Mouse (Mus musculus) stomach, embryonic 14.5 days (tissue): ENCODE measurements around the gene Accsl. TPM values are rescaled to one million over a fixed set of nuclear protein-coding genes. Genes with fewer than 3 reads are reported as not detected.

Experiments used
- ATAC-seq: fragments of 200-750 bp; cut with Nextera tagmentation; 2 replicates; pipeline ENCODE4 v1.8.0; 2017; ENCODE audit warnings: low read depth, moderate TSS enrichment; ENCODE audit not compliant: insufficient number of reproducible peaks, insufficient read depth, low FRiP score
- H3K27ac ChIP-seq: fragments of 300-500 bp; sonication (generic); 2 replicates; pipeline ENCODE4 v1.5.1; 2014; ENCODE audit warnings: mild to moderate bottlenecking, low read length, moderate library complexity, mixed read lengths
- H3K27me3 ChIP-seq: fragments of 300-500 bp; sonication (generic); 2 replicates; pipeline ENCODE4 v1.6.1; 2014; ENCODE audit warnings: low read length, control low read depth, mixed read lengths; ENCODE audit not compliant: control insufficient read depth, insufficient read depth
- H3K36me3 ChIP-seq: fragments of 300-500 bp; sonication (generic); 2 replicates; pipeline ENCODE4 v1.6.1; 2014; ENCODE audit warnings: mild to moderate bottlenecking, control low read depth, low read length, moderate library complexity, mixed read lengths; ENCODE audit not compliant: control insufficient read depth, insufficient read depth
- H3K4me1 ChIP-seq: fragments of 300-500 bp; sonication (generic); 2 replicates; pipeline ENCODE4 v1.6.1; 2014; ENCODE audit warnings: low read length, control low read depth, mixed read lengths; ENCODE audit not compliant: control insufficient read depth, insufficient read depth
- H3K4me2 ChIP-seq: fragments of 300-500 bp; sonication (generic); replicated peaks from 2 replicates; pipeline ENCODE4 v1.6.1; 2014; ENCODE audit warnings: low read depth, low read length, control low read depth
- H3K4me3 ChIP-seq: fragments of 300-500 bp; sonication (generic); 2 replicates; pipeline ENCODE4 v1.5.1; 2014; ENCODE audit warnings: low read depth, low read length, control low read depth
- H3K9ac ChIP-seq: fragments of 300-500 bp; sonication (generic); replicated peaks from 2 replicates; pipeline ENCODE4 v1.6.1; 2014; ENCODE audit warnings: low read depth, mild to moderate bottlenecking, control low read depth, low read length, moderate library complexity, mixed read lengths
- H3K9me3 ChIP-seq: fragments of 300-500 bp; sonication (generic); 2 replicates; pipeline ENCODE4 v1.6.1; 2016; ENCODE audit warnings: low read depth, low read length, control low read depth; ENCODE audit not compliant: control insufficient read depth
- WGBS: fragments of 180-500 bp; shearing (Covaris S2); extraction: QIAGEN DNeasy Blood & Tissue Kit; methylation state at CpG from one replicate; pipeline ENCODE4 v1.1.7; 2014; 5-methylcytosine and 5-hydroxymethylcytosine counted together
- polyA plus RNA-seq: library from polyadenylated mRNA; unstranded; fragments of >200 nt; fragmentation: Nextera tagmentation; extraction: Ambion mirVana; gene quantifications from 2 replicates; pipeline ENCODE4 v1.2.1, GENCODE M21; 2014

Accsl gene
- 0.51 TPM in 1 of 2 replicates, not detected in the other for polyA plus RNA-seq

GRCm38 (mm10) chr2:93869107-93869600 lies at the start of gene Accsl:
TSS of gene Accsl (minus strand) at chr2:93869157.
- H3K9ac ChIP-seq, result no peak within 1 kb of the TSS
- no peaks in the 10 kb centered on the region for H3K27me3 ChIP-seq
- WGBS, result 68% methylated on average over 7 of the region's 7 CpGs
- no peak for ATAC-seq
- no peak within 1 kb of the TSS for H3K4me2 ChIP-seq
- H3K9me3 ChIP-seq, result no peaks in the 10 kb centered on the region
- H3K36me3 ChIP-seq, result no peaks in the 10 kb centered on the region
- peaks cover 6% of the 10 kb centered on the region; the same call in 1 of the 2 replicates for H3K4me1 ChIP-seq
- no peak within 1 kb of the TSS for H3K27ac ChIP-seq
- H3K4me3 ChIP-seq, result no peak within 1 kb of the TSS

- H3K9ac ChIP-seq, result no peak overlapping the region
- H3K27me3 ChIP-seq, result no peaks in the 10 kb centered on the region
- H3K4me1 ChIP-seq, result no peaks in the 10 kb centered on the region
- H3K36me3 ChIP-seq, result no peaks in the 10 kb centered on the region
- no peak overlapping the region for H3K27ac ChIP-seq
- ATAC-seq, result no peak
- H3K4me2 ChIP-seq, result no peak overlapping the region
- no peak overlapping the region for H3K4me3 ChIP-seq
- H3K9me3 ChIP-seq, result no peaks in the 10 kb centered on the region
- 94% methylated on average over 2 of the region's 2 CpGs for WGBS
Observed at GRCm38 (mm10) chr2:93913552-93913951, 44.6 kb upstream of the Accsl start.

- no peak overlapping the region for H3K9ac ChIP-seq
- no peaks in the 10 kb centered on the region for H3K4me1 ChIP-seq
- 85% methylated on average over 10 of the region's 10 CpGs for WGBS
- no peaks in the 10 kb centered on the region for H3K36me3 ChIP-seq
- H3K4me2 ChIP-seq, result no peak overlapping the region
- no peaks in the 10 kb centered on the region for H3K9me3 ChIP-seq
- ATAC-seq, result no peak
- H3K4me3 ChIP-seq, result no peak overlapping the region
- no peaks in the 10 kb centered on the region for H3K27me3 ChIP-seq
- H3K27ac ChIP-seq, result no peak overlapping the region
Observed at GRCm38 (mm10) chr2:93911942-93912341, 43.0 kb upstream of the Accsl start.

- Histone ChIP-seq H3K9me3 (no peaks in the 10 kb centered on the region), H3K4me1 (no peaks in the 10 kb centered on the region), H3K27me3 (no peaks in the 10 kb centered on the region), H3K9ac (no peak overlapping the region), H3K27ac (no peak overlapping the region), H3K4me3 (no peak overlapping the region), H3K36me3 (no peaks in the 10 kb centered on the region), H3K4me2 (no peak overlapping the region)
- no peak for ATAC-seq
- WGBS, result 71% methylated on average over 5 of the region's 5 CpGs
Observed at GRCm38 (mm10) chr2:93909716-93910115, 40.8 kb upstream of the Accsl start.

- no peaks in the 10 kb centered on the region for H3K4me1 ChIP-seq
- no peak overlapping the region for H3K4me3 ChIP-seq
- 62% methylated on average over 9 of the region's 9 CpGs for WGBS
- ATAC-seq, result no peak
- no peaks in the 10 kb centered on the region for H3K9me3 ChIP-seq
- no peak overlapping the region for H3K27ac ChIP-seq
- H3K9ac ChIP-seq, result no peak overlapping the region
- no peaks in the 10 kb centered on the region for H3K27me3 ChIP-seq
- no peak overlapping the region for H3K4me2 ChIP-seq
- H3K36me3 ChIP-seq, result no peaks in the 10 kb centered on the region
Observed at GRCm38 (mm10) chr2:93907519-93908294, 38.8 kb upstream of the Accsl start.

- Histone ChIP-seq H3K9ac (no peak overlapping the region), H3K4me3 (no peak overlapping the region), H3K36me3 (no peaks in the 10 kb centered on the region), H3K27ac (no peak overlapping the region), H3K27me3 (no peaks in the 10 kb centered on the region), H3K4me1 (no peaks in the 10 kb centered on the region), H3K4me2 (no peak overlapping the region), H3K9me3 (no peaks in the 10 kb centered on the region)
- no peak for ATAC-seq
- WGBS, result 35% methylated on average over 4 of the region's 4 CpGs
Observed at GRCm38 (mm10) chr2:93906316-93906715, 37.4 kb upstream of the Accsl start.

GRCm38 (mm10) chr2:93903415-93903814 lies 34.5 kb upstream of the Accsl start:
- Histone ChIP-seq H3K4me1 (no peaks in the 10 kb centered on the region), H3K9me3 (no peaks in the 10 kb centered on the region), H3K27me3 (no peaks in the 10 kb centered on the region), H3K4me3 (no peak overlapping the region), H3K36me3 (no peaks in the 10 kb centered on the region), H3K9ac (no peak overlapping the region), H3K27ac (no peak overlapping the region), H3K4me2 (no peak overlapping the region)
- WGBS, result 60% methylated on average over 6 of the region's 6 CpGs
- ATAC-seq, result no peak

GRCm38 (mm10) chr2:93902680-93903305 lies 33.8 kb upstream of the Accsl start:
- no peaks in the 10 kb centered on the region for H3K4me1 ChIP-seq
- no peak overlapping the region for H3K4me2 ChIP-seq
- no peaks in the 10 kb centered on the region for H3K9me3 ChIP-seq
- H3K27me3 ChIP-seq, result no peaks in the 10 kb centered on the region
- H3K27ac ChIP-seq, result no peak overlapping the region
- 54% methylated on average over 5 of the region's 5 CpGs for WGBS
- no peaks in the 10 kb centered on the region for H3K36me3 ChIP-seq
- H3K9ac ChIP-seq, result no peak overlapping the region
- ATAC-seq, result no peak
- H3K4me3 ChIP-seq, result no peak overlapping the region
